Mouse (Mus musculus): Measurements from ENCODE around the gene D1Pas1.

Gene D1Pas1

GRCm38 (mm10) chr1:186986506-186986905 is 19.3 kb downstream of the D1Pas1 start:
- in situ Hi-C loops (cut with MboI, MseI) = no loop called here

DNA sequence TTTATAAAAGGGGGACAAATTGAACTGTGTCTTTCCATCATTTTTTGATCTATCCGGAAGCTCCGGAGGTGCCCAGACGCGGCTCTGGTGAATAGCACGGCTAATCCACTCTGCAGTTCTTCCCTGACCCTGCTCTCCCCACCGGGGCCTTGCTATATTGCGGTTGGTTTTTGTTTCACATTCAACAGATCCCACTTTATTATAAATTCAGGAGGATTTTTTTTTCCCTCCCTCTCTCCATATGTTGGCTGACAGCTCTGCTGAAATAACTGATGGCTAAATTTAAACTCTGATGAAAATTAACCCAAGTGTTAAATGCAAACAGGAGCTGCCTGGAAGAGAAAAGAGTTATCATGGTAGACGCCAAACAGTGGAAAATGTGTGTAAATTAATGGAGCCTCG is 21.1 kb downstream of the D1Pas1 start:
- in situ Hi-C loops (cut with MboI, MseI) = no loop called here

DNA sequence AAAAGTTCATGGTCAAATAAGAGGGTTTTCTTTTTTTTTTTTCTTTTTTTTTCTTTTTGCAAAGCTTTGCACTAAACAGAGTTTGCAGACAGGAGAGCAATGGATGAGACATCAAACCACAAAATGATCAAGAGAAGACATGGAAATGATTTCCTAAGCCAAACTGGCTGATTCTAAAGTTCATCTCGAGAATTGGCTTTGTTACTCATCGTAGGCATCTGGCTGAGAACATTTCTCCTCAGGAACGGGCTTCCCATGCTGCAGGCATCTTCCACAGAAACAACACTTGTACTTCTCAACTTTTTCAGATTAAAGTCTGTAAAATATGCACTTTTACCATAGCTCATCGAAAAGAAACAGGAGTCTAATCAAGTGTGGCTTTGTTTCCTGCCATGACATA is 21.6 kb downstream of the D1Pas1 start:
- in situ Hi-C loops (cut with MboI, MseI) = no loop called here

- in situ Hi-C loops (cut with MboI, MseI) = no loop called here
Observed at GRCm38 (mm10) chr1:186991473-186991872, 24.3 kb downstream of the D1Pas1 start.

DNA sequence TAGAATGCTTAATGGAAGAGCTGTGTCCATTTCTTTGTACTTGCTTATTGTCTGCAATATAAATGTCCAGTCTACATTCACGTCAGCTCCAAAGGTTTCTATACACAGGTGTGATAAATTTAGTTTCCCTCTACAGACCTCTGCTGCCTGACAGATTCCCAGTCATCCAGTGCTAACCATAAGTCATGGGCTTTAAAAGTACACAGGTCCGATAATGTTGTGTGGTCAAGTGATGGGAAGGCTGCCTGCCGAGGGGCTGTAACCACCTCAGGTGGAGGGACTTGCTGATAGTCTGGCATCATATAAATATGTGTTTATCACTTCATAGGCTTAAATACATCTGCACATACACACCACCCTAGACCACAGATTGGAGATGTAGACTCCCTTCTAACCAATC is 24.9 kb downstream of the D1Pas1 start:
- in situ Hi-C loops (cut with MboI, MseI) = no loop called here

- in situ Hi-C loops (cut with MboI, MseI) = no loop called here
Observed at GRCm38 (mm10) chr1:186997596-186998304, 30.5 kb downstream of the D1Pas1 start.

DNA sequence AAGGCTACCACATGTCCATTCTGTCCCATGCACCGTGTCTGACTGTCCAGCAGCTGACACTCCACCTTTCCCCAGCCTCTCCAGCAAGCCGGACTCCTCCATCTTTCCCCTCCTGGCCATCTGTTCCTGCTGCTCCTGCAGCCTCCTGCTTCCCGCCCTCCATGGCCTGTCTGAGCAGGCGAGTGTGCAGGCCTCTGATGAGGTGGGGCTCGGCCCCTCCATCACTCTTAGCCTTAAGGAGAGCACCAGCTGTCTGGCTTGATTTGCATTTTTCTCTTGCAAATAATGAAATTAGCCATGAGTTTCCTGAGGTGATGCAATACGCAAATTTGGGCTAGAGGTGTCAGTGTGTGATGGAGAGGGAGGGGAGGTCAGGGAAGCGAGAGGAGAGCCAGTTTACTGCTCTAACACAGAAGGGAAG is 36.2 kb downstream of the D1Pas1 start:
- in situ Hi-C loops (cut with MboI, MseI) = no loop called here

DNA sequence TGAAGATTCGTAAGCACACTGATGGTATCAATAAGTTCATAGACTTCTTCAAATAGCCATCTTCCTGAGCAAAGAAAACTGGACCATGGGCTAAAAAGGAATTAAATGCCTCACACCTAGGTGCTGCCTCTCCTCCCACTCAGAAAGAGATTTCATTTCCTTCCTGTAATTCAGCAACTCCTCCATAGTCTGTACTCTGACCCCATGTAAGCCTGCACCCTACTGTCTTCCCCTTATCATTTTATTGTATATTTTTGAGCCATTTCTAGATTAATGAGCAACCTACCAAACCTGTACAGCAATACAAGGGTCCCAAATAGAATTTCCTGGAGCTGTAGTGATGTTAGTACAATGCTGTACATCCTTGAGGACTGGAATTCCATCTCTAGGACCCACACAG is 37.1 kb downstream of the D1Pas1 start:
- in situ Hi-C loops (cut with MboI, MseI) = no loop called here

DNA sequence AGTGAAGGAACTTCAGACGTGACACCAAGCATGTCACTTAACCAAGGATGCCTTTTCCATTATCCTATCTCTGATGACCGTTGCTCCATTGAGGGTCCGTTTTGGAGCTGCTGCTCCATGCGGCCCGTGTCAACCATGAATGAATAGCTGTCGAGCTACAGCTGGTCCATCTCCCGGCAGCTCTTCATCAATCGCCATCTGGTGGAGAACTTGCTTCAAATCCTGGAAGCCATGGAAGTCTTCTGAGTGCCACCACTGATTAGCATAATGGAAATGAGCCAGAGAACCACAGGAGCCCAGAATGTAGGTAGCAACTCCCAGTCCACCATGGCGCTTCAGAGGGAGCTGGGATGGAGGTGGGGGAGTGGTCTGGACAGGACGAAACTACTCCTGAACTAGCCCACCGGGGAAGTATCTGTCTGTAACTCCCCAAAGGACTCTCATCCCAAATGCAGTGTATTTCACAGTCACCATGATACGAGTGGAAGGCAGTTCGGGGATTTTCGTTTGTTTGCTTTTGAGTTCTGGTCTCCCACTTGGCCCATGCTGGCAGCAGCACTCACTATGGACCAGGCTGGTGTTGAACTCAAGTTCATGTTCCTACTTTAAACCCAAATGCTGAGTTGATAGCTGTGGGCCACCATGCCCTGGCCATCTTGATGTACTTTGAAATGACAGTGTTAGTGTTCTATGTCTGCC is 39.2 kb downstream of the D1Pas1 start:
- in situ Hi-C loops (cut with MboI, MseI) = no loop called here

- in situ Hi-C loops (cut with MboI, MseI) = no loop called here
Observed at GRCm38 (mm10) chr1:187008236-187008635, 41.0 kb downstream of the D1Pas1 start.

DNA sequence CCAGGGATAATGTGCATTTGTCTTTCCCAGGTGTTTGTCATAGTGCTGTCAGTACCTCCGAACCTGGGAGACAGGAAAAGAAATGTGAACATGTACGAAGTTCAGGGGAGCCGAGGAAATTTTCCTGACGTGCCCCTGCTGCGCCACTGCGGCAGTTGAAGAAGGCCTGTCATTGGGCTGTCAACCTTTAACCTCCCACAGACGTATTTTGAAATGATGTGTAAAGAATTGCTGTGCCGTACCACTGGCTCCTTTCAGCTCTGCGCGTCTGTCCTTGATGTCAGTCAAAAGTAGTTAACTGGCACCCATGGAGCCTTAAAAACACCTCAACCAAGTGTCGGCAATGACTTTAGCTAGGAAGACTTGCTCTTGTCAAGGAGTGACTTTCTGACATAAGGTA is 42.9 kb downstream of the D1Pas1 start:
- in situ Hi-C loops (cut with MboI, MseI) = no loop called here

GRCm38 (mm10) chr1:187011601-187012000 is 44.4 kb downstream of the D1Pas1 start:
- in situ Hi-C loops (cut with MboI, MseI) = no loop called here

DNA sequence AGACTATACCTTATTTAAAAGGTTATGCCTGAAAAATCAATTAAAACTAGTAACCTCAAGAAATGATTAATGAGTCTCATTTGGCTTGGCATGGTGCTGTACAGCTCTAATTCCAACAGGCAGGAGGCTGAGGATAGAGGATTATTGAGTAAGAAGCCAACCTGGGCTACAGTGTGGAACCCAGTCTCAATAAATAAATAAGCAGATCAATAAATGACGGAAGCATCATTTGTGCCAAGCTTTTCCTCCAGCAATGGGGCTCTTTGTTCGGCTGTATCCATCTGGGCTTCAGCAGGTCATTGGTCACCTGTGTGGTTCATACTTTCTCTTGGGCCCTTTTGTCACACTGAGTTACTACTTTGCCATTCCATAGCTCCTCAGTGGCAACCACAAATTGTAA is 46.9 kb downstream of the D1Pas1 start:
- in situ Hi-C loops (cut with MboI, MseI) = no loop called here

DNA sequence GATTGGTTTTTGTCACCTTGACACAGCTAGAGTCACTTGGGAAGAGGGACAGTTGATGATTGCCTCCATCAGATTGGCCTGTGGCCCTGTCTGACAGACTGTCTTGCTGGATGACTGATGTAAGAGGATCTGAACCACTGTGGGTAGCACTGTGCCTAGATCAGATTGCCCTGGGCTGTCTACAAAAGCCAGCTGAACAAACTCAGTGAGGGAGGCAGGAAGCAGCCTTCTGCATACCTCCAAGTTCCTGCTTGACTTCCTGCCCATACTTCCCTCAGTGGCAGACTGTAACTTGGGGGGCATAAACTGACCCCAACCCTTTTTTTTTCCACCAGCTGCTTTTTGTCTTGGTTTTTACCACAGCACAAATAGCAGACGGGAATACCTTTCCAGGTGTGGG is 48.5 kb downstream of the D1Pas1 start:
- in situ Hi-C loops (cut with MboI, MseI) = loop anchor here in 1 of 2 experiments (5.0 kb wide), 1 partner anchor 533 kb away; no protein-coding TSS in a partner anchor

DNA sequence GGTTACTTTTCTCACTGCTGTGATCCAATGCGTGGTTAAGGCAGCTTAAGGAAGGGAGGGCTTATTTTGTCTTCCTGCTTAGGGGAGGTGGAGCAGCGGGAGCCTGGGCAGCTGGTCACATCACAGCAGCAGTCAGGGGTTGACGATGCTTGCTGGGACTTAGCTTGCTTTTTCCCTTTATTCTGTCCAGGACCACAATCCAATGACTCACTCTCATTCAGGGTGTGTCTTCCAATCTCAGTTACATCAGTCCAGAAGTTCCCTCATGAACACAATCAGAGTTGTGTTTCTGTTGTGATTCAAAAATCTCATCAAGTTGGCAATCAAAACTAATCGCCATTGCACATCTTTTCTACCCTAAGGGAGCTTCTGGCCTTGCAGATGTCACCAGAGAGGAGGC is 48.9 kb downstream of the D1Pas1 start:
- in situ Hi-C loops (cut with MboI, MseI) = loop anchor here in 1 of 2 experiments (5.0 kb wide), 1 partner anchor 534 kb away; no protein-coding TSS in a partner anchor

GRCm38 (mm10) chr1:187020011-187020410 is 52.8 kb downstream of the D1Pas1 start:
- in situ Hi-C loops (cut with MboI, MseI) = no loop called here
